Mouse (Mus musculus) gastrocnemius, postnatal 25 days (tissue): ENCODE measurements around the gene Actn1. TPM values are rescaled to one million over a fixed set of nuclear protein-coding genes. Genes with fewer than 3 reads are reported as not detected.

Experiments
- DNase-seq: peaks from one replicate; pipeline ENCODE4 v3.0.0; 2022
- total RNA-seq, 2 experiments: library from RNA; stranded (reverse); gene quantifications; 1 replicate in 1 of 2; 2 replicates in 1 of 2; pipeline ENCODE4 v1.2.3; 2021

Gene Actn1
- total RNA-seq, 2 experiments from 2014 or later, result 10.2 to 15.5 TPM

GRCm38 (mm10) chr12:80181831-80182230 lies 78.3 kb downstream of the Actn1 start:
- DNase-seq, result no peak

GRCm38 (mm10) chr12:80178035-80178434 lies 82.1 kb downstream of the Actn1 start:
- DNase-seq, result no peak

GRCm38 (mm10) chr12:80168736-80169135 lies 91.4 kb downstream of the Actn1 start:
- no peak for DNase-seq

GRCm38 (mm10) chr12:80168178-80168686 lies 91.9 kb downstream of the Actn1 start:
- peak; percentile 77 for DNase-seq

- DNase-seq, result no peak
Observed at GRCm38 (mm10) chr12:80167321-80167720, 92.8 kb downstream of the Actn1 start.

- DNase-seq, result no peak
Observed at GRCm38 (mm10) chr12:80166651-80167050, 93.5 kb downstream of the Actn1 start.

- DNase-seq, result no peak
Observed at GRCm38 (mm10) chr12:80164526-80164925, 95.6 kb downstream of the Actn1 start.

GRCm38 (mm10) chr12:80162448-80162847 lies 97.7 kb downstream of the Actn1 start:
- DNase-seq, result no peak

- DNase-seq, result no peak
Observed at GRCm38 (mm10) chr12:80157675-80158074, 102.5 kb downstream of the Actn1 start.

GRCm38 (mm10) chr12:80153687-80154326 lies 106.4 kb downstream of the Actn1 start:
- no peak for DNase-seq

GRCm38 (mm10) chr12:80153078-80153477 lies 107.1 kb downstream of the Actn1 start:
- DNase-seq, result no peak

- no peak for DNase-seq
Observed at GRCm38 (mm10) chr12:80151821-80152220, 108.3 kb downstream of the Actn1 start.

GRCm38 (mm10) chr12:80150624-80151023 lies 109.5 kb downstream of the Actn1 start:
- DNase-seq, result no peak

- DNase-seq, result no peak
Observed at GRCm38 (mm10) chr12:80147563-80148214, 112.5 kb downstream of the Actn1 start.

- DNase-seq, result no peak
Observed at GRCm38 (mm10) chr12:80146227-80147223, 113.6 kb downstream of the Actn1 start.

- no peak for DNase-seq
Observed at GRCm38 (mm10) chr12:80145365-80145764, 114.8 kb downstream of the Actn1 start.

- DNase-seq, result no peak
Observed at GRCm38 (mm10) chr12:80144846-80145245, 115.3 kb downstream of the Actn1 start.

GRCm38 (mm10) chr12:80141470-80141869 lies 118.7 kb downstream of the Actn1 start:
- DNase-seq, result no peak

GRCm38 (mm10) chr12:80141011-80141410 lies 119.2 kb downstream of the Actn1 start:
- DNase-seq, result no peak

GRCm38 (mm10) chr12:80137744-80138143 lies 122.4 kb downstream of the Actn1 start:
- DNase-seq, result no peak

GRCm38 (mm10) chr12:80137246-80137645 lies 122.9 kb downstream of the Actn1 start:
- DNase-seq, result no peak

GRCm38 (mm10) chr12:80136264-80136930 lies 123.8 kb downstream of the Actn1 start:
- no peak for DNase-seq
